Mouse (Mus musculus) CH12.LX (cell line): ENCODE results near the gene Smndc1. TPM values are rescaled to one million over a fixed set of nuclear protein-coding genes. Genes with fewer than 3 reads are reported as not detected.

ENCODE experiments used
- DNase-seq: peaks from one replicate; pipeline ENCODE4 v3.0.0-alpha.2; 2013; ENCODE audit errors: extremely low read depth
- H3K27ac ChIP-seq: 2 replicates; pipeline ENCODE4 v1.5.1; 2012; ENCODE audit warnings: low read depth, mild to moderate bottlenecking, control low read depth, moderate library complexity; ENCODE audit not compliant: insufficient read depth
- H3K27me3 ChIP-seq: replicated peaks from 2 replicates; pipeline ENCODE3; 2012; ENCODE audit warnings: inconsistent platforms
- H3K36me3 ChIP-seq, 2 experiments: replicated peaks in 1 of 2; 2 replicates each; pipeline versions ENCODE3 to v1.6.1; 2012; ENCODE audit warnings: inconsistent platforms in 1 of 2, low read length in 1 of 2, mild to moderate bottlenecking in 1 of 2, mixed read lengths in 1 of 2, moderate library complexity in 1 of 2; ENCODE audit not compliant: control insufficient read depth in 1 of 2, insufficient read depth in 1 of 2
- H3K4me1 ChIP-seq, 2 experiments: 2 replicates each; pipeline ENCODE4 v1.6.1; 2012; ENCODE audit warnings: inconsistent platforms in 1 of 2, moderate library complexity in 1 of 2; ENCODE audit not compliant: insufficient read depth in 2 of 2, control insufficient read depth in 1 of 2
- H3K4me2 ChIP-seq: 2 replicates; pipeline ENCODE4 v1.6.1; 2012; ENCODE audit warnings: low read depth, mild to moderate bottlenecking, control low read depth; ENCODE audit not compliant: poor library complexity, insufficient read depth, severe bottlenecking
- H3K4me3 ChIP-seq, 3 experiments: fragments of 150-350 bp in 1 of 3; sonication (generic) in 1 of 3; replicated peaks in 1 of 3; 2 replicates each; pipeline versions ENCODE3 to v1.5.1; 2011 to 2012; ENCODE audit warnings: low read depth in 2 of 3, low read length in 2 of 3, mild to moderate bottlenecking in 2 of 3, moderate library complexity in 2 of 3, control low read depth in 1 of 3, improper control_type of control experiment in 1 of 3, inconsistent platforms in 1 of 3, mixed read lengths in 1 of 3; ENCODE audit not compliant: poor library complexity in 1 of 3
- H3K79me2 ChIP-seq: replicated peaks from 2 replicates; pipeline ENCODE4 v1.6.1; 2012; ENCODE audit warnings: mild to moderate bottlenecking, moderate library complexity; ENCODE audit not compliant: control insufficient read depth, poor library complexity, insufficient read depth, severe bottlenecking; ENCODE audit errors: extremely low read depth
- H3K9ac ChIP-seq: 2 replicates; pipeline ENCODE4 v1.6.1; 2012; ENCODE audit warnings: low read depth, mild to moderate bottlenecking, control low read depth, moderate library complexity; ENCODE audit not compliant: insufficient read depth
- H3K9me3 ChIP-seq: replicated peaks from 2 replicates; pipeline ENCODE3; 2012; ENCODE audit warnings: low read length, inconsistent platforms, mixed read lengths
- CTCF ChIP-seq, 2 experiments: IDR thresholded peaks in 1 of 2; conservative IDR thresholded peaks in 1 of 2; 2 replicates each; pipeline ENCODE4 v1.5.1; 2011 to 2012; ENCODE audit warnings: low read depth in 2 of 2, low read length in 2 of 2, improper control_type of control experiment in 1 of 2, inconsistent platforms in 1 of 2, mild to moderate bottlenecking in 1 of 2, moderate library complexity in 1 of 2
- EP300 ChIP-seq: IDR thresholded peaks from 2 replicates; pipeline ENCODE4 v1.6.1; 2011; ENCODE audit warnings: low read length, improper control_type of control experiment
- GABPA ChIP-seq: IDR thresholded peaks from 2 replicates; pipeline ENCODE4 v1.6.1; 2012; ENCODE audit warnings: low read depth, low read length, improper control_type of control experiment, inconsistent platforms; ENCODE audit not compliant: insufficient replicate concordance
- HCFC1 ChIP-seq: IDR thresholded peaks from 2 replicates; pipeline ENCODE4 v1.6.1; 2012; ENCODE audit warnings: low read depth, mild to moderate bottlenecking, inconsistent platforms, low read length, improper control_type of control experiment
- KAT2A ChIP-seq: IDR thresholded peaks from 2 replicates; pipeline ENCODE4 v1.6.1; 2012; ENCODE audit warnings: low read length, improper control_type of control experiment, inconsistent platforms; ENCODE audit not compliant: insufficient replicate concordance
- MAFK ChIP-seq: IDR thresholded peaks from 2 replicates; pipeline ENCODE4 v1.6.1; 2011; ENCODE audit warnings: low read length, improper control_type of control experiment; ENCODE audit not compliant: insufficient replicate concordance
- NRF1 ChIP-seq: IDR thresholded peaks from 2 replicates; pipeline ENCODE4 v1.6.1; 2014; ENCODE audit warnings: low read depth, mild to moderate bottlenecking, inconsistent platforms, low read length, improper control_type of control experiment, moderate library complexity
- POLR2AphosphoS2 ChIP-seq: IDR thresholded peaks from 2 replicates; pipeline ENCODE4 v1.6.1; 2011; ENCODE audit warnings: low read depth, low read length, improper control_type of control experiment
- RAD21 ChIP-seq: IDR thresholded peaks from 2 replicates; pipeline ENCODE4 v1.6.1; 2011; ENCODE audit warnings: low read depth, mild to moderate bottlenecking, low read length, improper control_type of control experiment, moderate library complexity
- SIN3A ChIP-seq: IDR thresholded peaks from 2 replicates; pipeline ENCODE4 v1.6.1; 2012; ENCODE audit warnings: low read length, improper control_type of control experiment, inconsistent platforms
- SMC3 ChIP-seq: IDR thresholded peaks from 2 replicates; pipeline ENCODE4 v1.6.1; 2011; ENCODE audit warnings: low read depth, low read length, improper control_type of control experiment
- TBP ChIP-seq: conservative IDR thresholded peaks from 2 replicates; pipeline ENCODE4 v1.6.1; 2011; ENCODE audit warnings: low read depth, low read length, improper control_type of control experiment
- TCF12 ChIP-seq: IDR thresholded peaks from 2 replicates; pipeline ENCODE4 v1.6.1; 2014; ENCODE audit warnings: low read depth, mild to moderate bottlenecking, inconsistent platforms, low read length, improper control_type of control experiment
- UBTF ChIP-seq: IDR thresholded peaks from 2 replicates; pipeline ENCODE4 v1.6.1; 2012; ENCODE audit warnings: low read depth, mild to moderate bottlenecking, inconsistent platforms, low read length, improper control_type of control experiment, moderate library complexity
- USF2 ChIP-seq: conservative IDR thresholded peaks from 2 replicates; pipeline ENCODE4 v1.6.1; 2011; ENCODE audit warnings: low read depth, low read length, improper control_type of control experiment
- ZC3H11A ChIP-seq: IDR thresholded peaks from 2 replicates; pipeline ENCODE4 v1.6.1; 2012; ENCODE audit warnings: low read depth, mild to moderate bottlenecking, inconsistent platforms, low read length, improper control_type of control experiment
- dilution Hi-C: fragments of 300-500 bp; cut with MboI; formaldehyde crosslinking; loops from 2 replicates; pipeline ENCODE4 v1.14.3; 2020; ENCODE audit warnings: low sequenced_read_pairs; ENCODE audit not compliant: extremely low pct_unique_long_range_greater_than_20kb, extremely low pct_ligation_motif_present
- in situ Hi-C: fragments of 300-500 bp; cut with MboI; formaldehyde crosslinking; loops from 3 replicates; pipeline ENCODE4 v1.14.3; 2019; ENCODE audit warnings: low sequenced_read_pairs, low pct_ligation_motif_present, low pct_unique_long_range_greater_than_20kb, mixed read lengths
- polyA plus RNA-seq: library from polyadenylated mRNA; unstranded; fragments of >175 nt; gene quantifications from 2 replicates; pipeline ENCODE4 v1.2.1, GENCODE M21; 2012; ENCODE audit warnings: low read depth; ENCODE audit not compliant: insufficient read length
- total RNA-seq, 2 experiments: library from RNA; depleted of rRNA; stranded (reverse); fragments of 300-350 nt in 1 of 2; fragments of >200 nt in 1 of 2; gene quantifications; 2 replicates each; pipeline ENCODE4 v1.2.3; 2012 to 2014

Gene Smndc1
- total and polyA plus RNA-seq, 3 experiments = 20.5 to 96.6 (median 41.3) TPM

GRCm38 (mm10) chr19:53364551-53364950 lies 25.8 kb downstream of the Smndc1 start:
- Histone ChIP-seq H3K36me3 (peaks cover 0 to 2% of the 10 kb centered on the region in 2 experiments), H3K9me3 (peaks cover 3% of the 10 kb centered on the region), H3K4me1 (no peaks in the 10 kb centered on the region), H3K27ac (no peak overlapping the region), H3K4me3 (no peak overlapping the region), H3K79me2 (no peaks in the 10 kb centered on the region), H3K27me3 (no peaks in the 10 kb centered on the region), H3K4me2 (no peak overlapping the region), H3K9ac (no peak overlapping the region)
- in situ Hi-C loops = loop anchor here (5.0 kb wide), 1 partner anchor 117 kb away; no protein-coding TSS in a partner anchor
- DNase-seq = no peak
- TF ChIP-seq TBP = no peak
- dilution Hi-C loops = no loop called here

GRCm38 (mm10) chr19:53362967-53363366 lies 27.4 kb downstream of the Smndc1 start:
- DNase-seq = peak; percentile 44
- dilution Hi-C loops = no loop called here
- H3K36me3 ChIP-seq = peaks cover 0 to 2% of the 10 kb centered on the region in 2 experiments
- TF ChIP-seq RAD21 (peak; percentile 44), SMC3 (peak; percentile 58), CTCF (conservative IDR thresholded peaks at IDR 0.05 in 1 of 2, IDR thresholded peaks at IDR 0.05 in 1 of 2; ENCODE audit: low read depth in 2 of 2, low read length in 2 of 2) (peak; percentile 36 to 61; a peak in 2 of 4 replicates), TCF12 (no peak)
- H3K27ac ChIP-seq = no peak overlapping the region
- H3K4me2 ChIP-seq = no peak overlapping the region
- peaks cover 3% of the 10 kb centered on the region for H3K9me3 ChIP-seq
- H3K4me3 ChIP-seq = no peak overlapping the region
- no peaks in the 10 kb centered on the region for H3K27me3 ChIP-seq
- in situ Hi-C loops = loop anchor here (5.0 kb wide), 1 partner anchor 116 kb away; no protein-coding TSS in a partner anchor
- no peaks in the 10 kb centered on the region for H3K4me1 ChIP-seq
- no peaks in the 10 kb centered on the region for H3K79me2 ChIP-seq
- H3K9ac ChIP-seq = no peak overlapping the region

GRCm38 (mm10) chr19:53360265-53360958 lies 30.0 kb downstream of the Smndc1 start:
- Histone ChIP-seq H3K9me3 (peaks cover 3% of the 10 kb centered on the region), H3K4me3 (no peak overlapping the region), H3K27ac (no peak overlapping the region), H3K79me2 (no peaks in the 10 kb centered on the region), H3K4me1 (no peaks in the 10 kb centered on the region), H3K36me3 (peaks cover 0 to 2% of the 10 kb centered on the region in 2 experiments), H3K9ac (no peak overlapping the region), H3K4me2 (no peak overlapping the region), H3K27me3 (no peaks in the 10 kb centered on the region)
- no peak for TF ChIP-seq KAT2A
- TF ChIP-seq GABPA = no peak
- no peak for TF ChIP-seq UBTF
- no peak for TF ChIP-seq NRF1
- no peak for TF ChIP-seq USF2
- no peak for TF ChIP-seq POLR2AphosphoS2
- TF ChIP-seq EP300 = no peak
- TF ChIP-seq ZC3H11A = no peak
- TF ChIP-seq TBP = no peak
- TF ChIP-seq SIN3A = no peak
- no peak for TF ChIP-seq MAFK
- TF ChIP-seq HCFC1 = no peak
- dilution Hi-C loops = no loop called here
- in situ Hi-C loops = loop anchor here (5.0 kb wide), 1 partner anchor 113 kb away; no protein-coding TSS in a partner anchor
- no peak for DNase-seq
